Mouse (Mus musculus): ENCODE results near the gene Macrod2.

Gene Macrod2

GRCm38 (mm10) chr2:141315349-141315748 lies 920.2 kb downstream of the Macrod2 start:
- DNase-seq (ENCODE audit: low spot score), result no peak

GRCm38 (mm10) chr2:141323956-141324460 lies 928.9 kb downstream of the Macrod2 start:
- no peak for DNase-seq (ENCODE audit: low spot score)

GRCm38 (mm10) chr2:141327296-141327695 lies 932.2 kb downstream of the Macrod2 start:
- no peak for DNase-seq (ENCODE audit: low spot score)

- DNase-seq (ENCODE audit: low spot score), result no peak
Observed at GRCm38 (mm10) chr2:141337708-141338107, 942.6 kb downstream of the Macrod2 start.

- no peak for DNase-seq (ENCODE audit: low spot score)
Observed at GRCm38 (mm10) chr2:141343988-141344535, 949.0 kb downstream of the Macrod2 start.

- no peak for DNase-seq (ENCODE audit: low spot score)
Observed at GRCm38 (mm10) chr2:141352623-141353022, 957.5 kb downstream of the Macrod2 start.

- no peak for DNase-seq (ENCODE audit: low spot score)
Observed at GRCm38 (mm10) chr2:141388632-141389031, 993.5 kb downstream of the Macrod2 start.

- no peak for DNase-seq (ENCODE audit: low spot score)
Observed at GRCm38 (mm10) chr2:141391229-141391628, 996.1 kb downstream of the Macrod2 start.

- DNase-seq (ENCODE audit: low spot score), result no peak
Observed at GRCm38 (mm10) chr2:141394806-141395205, 999.7 kb downstream of the Macrod2 start.

- no peak for DNase-seq (ENCODE audit: low spot score)
Observed at GRCm38 (mm10) chr2:141408766-141409165, 1013.7 kb downstream of the Macrod2 start.

- DNase-seq (ENCODE audit: low spot score), result no peak
Observed at GRCm38 (mm10) chr2:141416436-141416835, 1021.3 kb downstream of the Macrod2 start.

GRCm38 (mm10) chr2:141416855-141417544 lies 1021.9 kb downstream of the Macrod2 start:
- DNase-seq (ENCODE audit: low spot score), result no peak

- DNase-seq (ENCODE audit: low spot score), result no peak
Observed at GRCm38 (mm10) chr2:141419806-141420205, 1024.7 kb downstream of the Macrod2 start.

GRCm38 (mm10) chr2:141434084-141434483 lies 1039.0 kb downstream of the Macrod2 start:
- DNase-seq (ENCODE audit: low spot score), result no peak

GRCm38 (mm10) chr2:141434731-141435570 lies 1039.8 kb downstream of the Macrod2 start:
- DNase-seq (ENCODE audit: low spot score), result peak; percentile 20

GRCm38 (mm10) chr2:141441896-141442295 lies 1046.8 kb downstream of the Macrod2 start:
- DNase-seq (ENCODE audit: low spot score), result no peak

GRCm38 (mm10) chr2:141449078-141449680 lies 1054.1 kb downstream of the Macrod2 start:
- no peak for DNase-seq (ENCODE audit: low spot score)

GRCm38 (mm10) chr2:141463946-141464345 lies 1068.8 kb downstream of the Macrod2 start:
- DNase-seq (ENCODE audit: low spot score), result no peak

- DNase-seq (ENCODE audit: low spot score), result no peak
Observed at GRCm38 (mm10) chr2:141472791-141473190, 1077.7 kb downstream of the Macrod2 start.

GRCm38 (mm10) chr2:141477585-141477984 lies 1082.5 kb downstream of the Macrod2 start:
- no peak for DNase-seq (ENCODE audit: low spot score)

GRCm38 (mm10) chr2:141490518-141490917 lies 1095.4 kb downstream of the Macrod2 start:
- DNase-seq (ENCODE audit: low spot score), result no peak

- no peak for DNase-seq (ENCODE audit: low spot score)
Observed at GRCm38 (mm10) chr2:141505451-141505850, 1110.3 kb downstream of the Macrod2 start.

Data from ovary, postnatal 14 days (tissue).